Mouse (Mus musculus) right cerebral cortex, adult 2 months (tissue): Measurements from ENCODE around the gene Etv6.
A peak's percentile ranks its signal among the peaks of the same experiment; 100 is the strongest.

Experiments used
- DNase-seq, 2 experiments: peaks; one replicate each; pipeline ENCODE4 v3.0.0; 2021 to 2022; ENCODE audit warnings: low spot score in 2 of 2

Etv6 gene

DNA sequence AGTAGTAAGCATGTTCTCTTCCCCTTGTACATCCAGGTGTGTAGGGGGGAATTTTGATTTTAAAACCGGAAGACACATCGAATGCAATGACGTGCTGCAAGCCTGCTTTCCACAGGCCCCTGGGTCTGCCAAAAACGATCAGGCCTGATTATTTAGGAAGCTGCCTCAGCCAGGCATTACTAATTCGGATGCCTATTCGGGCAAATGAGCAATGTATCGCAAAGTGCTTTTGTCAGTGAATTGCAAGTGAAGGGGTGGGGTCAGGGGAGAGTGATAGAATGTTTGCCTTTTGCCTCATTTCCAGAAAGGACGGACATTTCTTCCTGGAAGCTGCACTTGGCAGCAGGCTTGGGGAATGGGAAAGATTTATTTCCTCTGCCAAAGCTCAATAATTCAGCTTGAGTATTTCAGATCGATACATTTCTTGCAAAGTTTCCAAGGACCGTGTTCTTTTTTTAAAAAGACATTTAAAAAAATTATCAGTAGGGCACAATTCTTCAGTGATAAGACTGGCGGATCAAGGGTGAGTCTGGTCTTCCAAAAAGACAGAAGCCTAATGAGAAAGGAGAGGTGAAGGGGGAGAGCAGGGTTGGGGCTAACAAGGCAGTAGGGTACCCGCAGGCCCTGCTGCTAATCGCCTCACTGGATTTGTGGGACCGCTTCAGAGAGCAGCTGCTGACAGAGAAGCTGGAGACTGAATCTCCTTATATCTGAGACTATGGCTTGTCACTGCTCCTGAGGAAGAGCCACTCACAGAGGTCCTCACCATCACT, 172.9 kb downstream of the Etv6 start:
- no peak for DNase-seq

DNA sequence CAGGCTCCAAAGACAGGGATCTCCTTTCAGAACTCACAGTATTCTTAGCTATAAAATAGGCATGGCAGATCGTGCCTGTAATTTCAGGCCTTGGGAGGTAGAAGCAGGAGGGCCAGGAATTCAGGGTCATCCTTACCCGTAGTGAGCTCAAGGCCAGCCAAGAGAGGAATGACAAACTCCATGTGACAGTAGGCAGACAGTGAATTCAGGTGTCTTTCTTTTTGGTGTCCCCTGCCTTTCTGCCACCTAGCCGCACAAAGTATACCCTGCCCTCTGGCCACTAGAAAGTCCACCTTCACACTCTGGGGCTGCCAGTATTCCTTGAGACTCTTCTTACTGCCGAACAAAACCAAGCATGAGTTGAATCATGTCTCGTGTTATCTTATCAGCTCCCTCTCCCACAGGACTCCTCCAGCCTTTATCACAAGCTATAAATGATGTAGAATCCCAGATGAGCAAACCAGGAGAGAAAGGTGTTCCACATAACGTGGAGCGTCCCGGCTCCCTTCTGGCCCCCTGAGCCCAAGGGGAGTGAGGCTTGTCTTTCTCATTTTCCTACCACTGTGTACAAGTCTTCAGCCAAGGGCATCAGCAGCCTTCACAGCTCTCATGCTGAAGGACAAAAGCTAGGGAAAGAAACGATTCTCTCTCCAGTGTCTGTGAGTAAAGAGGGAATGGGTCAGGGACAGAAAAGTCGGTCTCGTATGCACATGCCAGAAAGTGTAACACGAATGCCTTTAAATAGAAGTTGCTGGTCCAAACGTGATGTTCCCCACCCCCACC, 175.4 kb downstream of the Etv6 start:
- DNase-seq: no peak

DNA sequence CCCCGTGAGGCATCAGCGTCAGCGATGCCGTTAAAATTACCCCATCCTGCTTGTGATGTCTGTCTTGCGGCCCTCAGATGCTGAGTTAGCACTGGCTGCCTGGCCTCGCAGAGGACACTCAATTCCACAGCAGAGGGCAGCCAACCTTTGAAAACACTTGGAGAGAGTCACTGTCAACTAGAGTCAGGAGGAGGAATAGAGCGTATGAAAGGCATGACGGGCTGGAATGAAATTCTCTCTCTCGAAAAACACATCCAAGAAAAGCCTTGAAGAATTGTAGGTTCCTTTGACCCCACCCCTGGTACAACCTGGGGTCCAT, 175.9 kb downstream of the Etv6 start:
- no peak for DNase-seq

DNA sequence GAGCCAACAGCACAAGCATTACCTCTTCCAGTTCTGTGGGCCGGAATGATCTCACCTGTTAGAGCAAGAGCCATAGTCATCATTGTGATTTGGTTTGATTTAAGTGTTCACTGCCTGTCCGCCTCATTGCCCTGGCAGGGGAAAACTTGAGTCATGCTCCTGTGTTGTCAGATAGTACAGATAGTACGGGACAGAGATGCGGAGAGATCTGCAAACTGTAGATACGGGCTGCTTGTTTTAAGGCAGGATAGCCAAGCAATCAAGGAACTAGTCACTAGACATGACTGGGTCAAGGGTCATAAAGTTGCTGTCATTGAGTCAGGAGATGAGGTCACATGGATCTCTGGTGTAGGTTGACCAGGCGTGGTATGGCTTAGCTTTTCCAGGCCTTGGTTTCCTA, 182.2 kb downstream of the Etv6 start:
- no peak for DNase-seq

DNA sequence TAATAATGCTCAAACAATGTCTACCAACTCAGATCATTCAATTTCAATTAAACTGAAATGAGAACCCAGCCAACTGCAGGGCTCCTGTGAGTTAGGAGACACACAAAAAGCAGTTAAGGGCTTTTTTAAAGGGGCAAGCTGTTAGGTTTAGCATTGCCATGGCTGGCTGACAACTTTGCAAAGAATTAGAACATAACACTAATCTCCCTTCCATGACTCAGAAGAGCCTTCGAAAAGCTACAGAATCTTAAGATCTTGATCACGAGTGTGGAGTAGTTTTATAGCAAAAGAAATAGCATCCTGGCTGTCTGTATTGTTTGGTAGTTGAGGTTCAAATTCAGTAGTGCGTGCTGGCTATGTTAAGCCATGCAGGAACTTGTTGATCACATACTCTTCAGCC, 182.9 kb downstream of the Etv6 start:
- DNase-seq: no peak

DNA sequence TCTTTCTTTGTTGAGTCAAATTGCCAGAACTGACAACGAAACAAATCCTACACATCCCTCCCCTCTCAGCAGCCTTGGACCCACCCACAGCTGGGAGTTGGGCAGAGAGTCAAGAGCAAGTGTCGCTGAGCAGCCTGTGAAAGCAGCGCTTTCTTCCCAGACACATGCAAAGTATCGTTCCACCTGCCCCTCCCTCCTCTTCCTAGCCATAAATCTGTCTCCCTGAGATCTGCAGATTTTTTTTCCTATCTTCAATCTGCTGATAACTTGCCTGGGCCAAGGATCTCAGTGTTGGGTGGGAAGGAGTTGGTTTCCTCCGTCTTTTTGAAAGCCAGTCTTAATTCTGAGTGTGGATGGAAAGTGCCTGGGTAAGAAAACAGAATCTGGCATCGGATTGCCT, 183.9 kb downstream of the Etv6 start:
- DNase-seq: peak; percentile 73 to 78

DNA sequence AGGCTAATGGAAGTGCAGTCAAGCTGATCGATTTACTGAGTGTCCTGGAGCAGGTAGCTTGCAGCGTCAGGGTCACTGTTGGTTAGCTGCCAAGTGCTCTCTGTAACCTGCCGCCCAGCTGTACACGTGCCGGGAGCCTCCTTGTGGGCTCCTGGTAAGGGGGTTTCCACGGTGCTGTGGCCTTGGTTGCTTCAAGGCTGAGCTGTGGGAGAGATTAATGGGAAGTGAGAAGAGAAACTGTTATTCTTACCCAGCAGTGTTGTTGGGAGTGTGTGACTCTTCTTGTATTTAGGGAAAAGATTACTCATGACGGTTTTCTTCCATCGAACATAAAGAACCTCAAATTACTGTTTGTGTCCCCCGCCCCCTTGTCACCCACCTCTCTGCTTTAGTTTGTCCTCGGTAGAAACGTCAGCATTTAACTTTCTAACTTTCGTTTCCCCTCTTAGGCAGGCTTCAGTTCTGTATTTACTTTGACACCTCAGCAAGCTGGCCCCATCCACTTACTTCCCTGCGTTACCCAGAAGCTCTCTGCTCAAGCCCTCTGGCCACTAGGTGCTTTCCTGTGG, 184.8 kb downstream of the Etv6 start:
- DNase-seq: peak; percentile 38 to 44

DNA sequence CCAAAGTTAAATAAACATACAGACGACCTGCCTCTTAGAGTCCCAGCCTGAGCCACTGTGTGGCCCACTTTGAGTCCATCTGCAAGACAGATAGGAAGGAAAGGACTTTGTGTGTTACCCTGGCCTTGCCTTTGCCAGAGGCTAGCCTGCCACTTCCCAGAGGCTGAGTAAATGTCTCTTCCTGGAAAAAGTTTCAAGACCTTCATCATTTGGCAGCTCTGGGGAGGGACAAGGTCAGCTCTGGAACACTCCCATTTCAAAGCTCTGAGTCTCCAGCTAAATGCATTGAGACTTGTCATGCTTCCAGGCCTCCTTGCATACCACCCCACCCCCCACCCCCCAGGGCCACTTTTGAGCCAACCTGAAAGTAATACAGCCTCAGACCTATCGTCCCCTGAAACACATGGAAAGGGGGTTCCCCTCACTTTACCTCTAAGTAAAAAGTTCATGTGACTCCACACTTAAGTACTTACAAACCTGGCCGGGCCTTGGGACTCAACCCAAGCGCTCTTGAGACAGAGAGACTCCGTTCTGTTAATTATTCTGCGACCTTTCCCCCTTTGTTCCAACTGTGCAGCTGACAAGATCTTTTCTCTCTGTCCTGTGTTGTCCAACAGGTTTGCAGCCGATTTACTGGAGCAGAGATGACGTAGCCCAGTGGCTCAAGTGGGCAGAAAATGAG, 186.9 kb downstream of the Etv6 start:
- no peak for DNase-seq

DNA sequence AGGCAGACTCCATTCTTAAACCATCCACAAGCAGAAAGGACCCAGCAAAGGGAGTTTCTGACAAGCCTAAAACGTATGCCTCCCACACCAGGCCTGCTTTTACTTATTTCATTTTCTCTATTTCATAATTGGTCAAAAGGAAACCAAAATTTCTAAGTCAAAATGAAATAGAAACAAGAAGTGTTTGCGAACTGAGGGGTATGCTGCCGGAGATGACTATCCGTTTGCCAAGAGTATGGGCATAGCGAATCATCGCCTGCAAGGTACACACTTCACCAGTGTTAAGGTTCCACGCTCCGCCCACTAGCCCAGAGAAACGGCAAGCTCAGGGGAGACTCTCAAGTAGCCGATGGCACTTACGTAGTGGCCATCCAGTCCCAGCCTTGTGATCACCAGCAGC, 190.1 kb downstream of the Etv6 start:
- DNase-seq: no peak

DNA sequence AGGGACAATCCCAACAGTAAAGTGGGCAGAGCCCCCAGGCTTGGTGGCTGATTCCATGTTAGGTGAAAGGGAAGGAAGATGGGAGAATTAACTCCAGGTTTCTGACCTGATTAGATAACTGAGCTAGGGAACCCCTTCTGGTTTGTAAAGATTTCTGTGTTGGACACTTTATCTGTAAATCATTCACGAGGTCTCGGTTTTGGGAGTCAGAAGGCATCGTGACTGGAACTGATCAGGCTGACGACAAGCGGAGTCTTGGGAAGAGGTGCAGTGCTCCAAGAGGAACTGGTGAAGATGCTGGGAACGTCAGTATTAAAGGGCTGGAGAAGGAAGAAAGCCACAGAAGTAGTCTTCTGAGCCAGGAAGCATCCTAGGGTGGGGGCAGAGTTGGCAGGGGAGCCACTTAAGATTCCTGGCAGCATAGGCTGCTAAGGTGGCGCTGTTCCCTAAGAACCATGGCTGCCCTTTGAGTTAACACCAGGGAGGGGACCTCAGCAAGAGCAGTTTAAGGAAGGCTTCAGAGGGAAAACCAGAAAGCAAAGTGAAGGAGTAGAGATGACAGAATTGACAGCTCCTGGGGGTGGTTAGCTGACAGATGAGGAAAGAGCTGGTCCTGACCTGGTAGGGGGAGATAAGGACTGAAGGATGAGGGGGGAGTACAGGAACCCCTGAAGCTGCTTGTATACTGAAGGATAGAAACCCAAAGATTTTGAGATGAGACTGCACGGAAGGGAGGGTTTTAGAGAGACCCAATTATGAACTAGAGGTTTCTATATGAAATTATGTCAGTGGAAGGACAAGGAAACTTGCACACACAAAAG, 191.1 kb downstream of the Etv6 start:
- no peak for DNase-seq

DNA sequence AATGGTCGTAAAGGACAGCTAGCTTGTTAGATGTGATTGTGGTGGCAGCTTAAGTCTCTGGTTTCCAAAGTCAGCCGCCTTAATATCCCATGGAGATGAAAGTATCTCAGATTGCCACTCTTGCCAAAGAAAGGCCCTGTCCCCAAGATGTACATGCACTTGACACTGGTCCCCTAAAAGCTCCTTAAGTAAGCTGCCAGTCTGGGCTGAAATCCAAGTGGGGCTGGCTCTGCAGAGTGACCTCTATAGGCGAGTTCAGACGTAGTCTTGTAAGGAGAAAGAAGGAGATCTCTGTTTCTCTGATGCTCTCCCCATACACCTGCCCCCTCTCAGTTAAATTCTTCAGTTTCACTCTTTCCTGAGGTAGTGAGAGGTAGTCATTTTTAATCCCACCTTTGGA, 200.8 kb downstream of the Etv6 start:
- DNase-seq: no peak

DNA sequence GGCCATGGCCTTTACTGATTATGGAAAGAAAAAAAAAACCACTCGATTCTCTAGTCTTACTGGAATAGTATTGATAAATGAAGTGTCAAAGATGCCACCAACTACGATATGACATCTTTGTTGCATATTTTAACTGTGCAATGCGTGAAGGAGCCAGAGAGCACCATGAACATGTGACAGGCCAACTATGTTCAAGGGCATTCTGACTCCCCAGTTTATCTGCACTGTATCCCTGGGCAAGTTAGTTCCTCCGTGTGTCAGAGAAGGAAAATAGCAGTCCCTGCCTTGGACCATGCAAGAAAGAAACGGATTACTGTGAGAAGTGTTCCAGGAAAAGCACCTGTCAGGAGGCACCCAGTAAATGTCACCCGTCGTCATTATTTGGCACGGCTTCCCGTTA, 203.0 kb downstream of the Etv6 start:
- no peak for DNase-seq

DNA sequence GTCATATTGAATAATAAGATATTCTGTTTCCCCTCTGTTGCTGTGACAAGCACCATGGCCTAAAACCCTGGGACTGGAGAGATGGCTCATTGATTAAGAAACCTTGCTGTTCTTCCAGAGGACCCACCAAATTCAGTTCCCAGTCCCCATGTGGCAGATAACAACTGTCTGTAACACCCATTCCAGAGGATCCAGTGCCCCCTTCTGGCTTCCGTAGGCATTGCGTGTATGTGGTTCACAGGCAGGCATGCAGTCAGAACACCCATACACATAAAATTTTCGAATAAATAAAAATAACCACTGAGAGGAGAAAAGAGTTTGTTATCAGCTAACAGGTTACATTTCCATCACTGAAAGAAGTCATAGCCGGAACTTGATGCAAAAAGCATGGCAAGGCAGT, 205.5 kb downstream of the Etv6 start:
- no peak for DNase-seq

DNA sequence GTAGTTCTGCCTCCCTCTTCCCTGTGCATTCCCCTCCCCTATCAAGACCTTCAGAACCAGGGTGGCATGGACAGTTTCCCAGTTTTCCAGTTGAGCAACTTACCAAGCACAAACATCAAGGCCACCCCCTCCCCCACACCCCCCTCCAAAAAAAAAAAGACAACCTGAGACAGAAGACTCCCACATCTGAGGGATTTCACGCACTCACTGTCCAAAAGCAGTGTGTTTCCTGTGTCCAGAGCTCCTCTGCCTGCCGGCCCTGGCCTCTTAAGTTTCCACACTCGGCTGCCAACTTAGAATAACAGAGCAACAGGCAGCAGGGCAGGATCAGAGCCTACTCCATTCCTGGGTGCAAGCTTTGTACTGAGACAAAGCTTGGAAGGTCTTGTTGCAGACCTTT, 207.6 kb downstream of the Etv6 start:
- DNase-seq: no peak

DNA sequence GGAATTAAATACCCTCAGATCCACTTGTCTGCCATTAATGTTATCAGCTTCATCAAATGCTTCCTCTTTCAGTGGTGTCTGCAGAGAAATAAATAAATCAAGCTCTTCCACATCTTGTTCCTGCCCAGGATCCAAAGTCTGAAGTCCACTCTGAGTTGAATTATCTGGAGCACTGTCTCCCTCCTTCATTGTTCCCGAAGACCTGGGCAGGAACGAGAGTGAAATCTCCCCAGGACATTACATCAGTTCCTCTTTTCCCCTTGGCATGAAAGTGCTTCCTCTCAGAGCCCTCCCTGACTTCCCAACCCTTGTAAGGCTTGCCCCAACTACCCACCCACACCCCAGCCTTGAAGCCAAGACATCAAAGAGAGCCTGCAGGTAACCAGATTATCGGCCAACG, 208.0 kb downstream of the Etv6 start:
- DNase-seq: no peak

DNA sequence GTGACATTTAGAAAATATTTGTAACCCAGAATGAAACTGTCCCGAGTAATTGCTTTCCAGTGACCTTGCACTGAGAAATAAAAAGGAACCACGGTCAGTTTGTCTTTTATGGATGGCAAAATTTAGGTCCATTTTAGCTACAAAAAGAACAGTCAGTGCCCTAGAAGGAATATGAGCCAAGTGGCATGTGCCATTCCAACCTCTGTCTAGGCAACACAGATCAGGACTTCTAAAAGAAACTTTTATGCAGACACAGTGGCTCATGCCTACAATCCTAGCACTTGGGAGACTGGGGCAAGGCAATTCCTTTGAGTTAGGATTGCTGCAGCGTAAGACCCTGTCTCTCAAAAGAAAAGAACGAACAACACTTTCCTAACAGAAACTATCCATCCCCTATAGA, 208.6 kb downstream of the Etv6 start:
- no peak for DNase-seq

DNA sequence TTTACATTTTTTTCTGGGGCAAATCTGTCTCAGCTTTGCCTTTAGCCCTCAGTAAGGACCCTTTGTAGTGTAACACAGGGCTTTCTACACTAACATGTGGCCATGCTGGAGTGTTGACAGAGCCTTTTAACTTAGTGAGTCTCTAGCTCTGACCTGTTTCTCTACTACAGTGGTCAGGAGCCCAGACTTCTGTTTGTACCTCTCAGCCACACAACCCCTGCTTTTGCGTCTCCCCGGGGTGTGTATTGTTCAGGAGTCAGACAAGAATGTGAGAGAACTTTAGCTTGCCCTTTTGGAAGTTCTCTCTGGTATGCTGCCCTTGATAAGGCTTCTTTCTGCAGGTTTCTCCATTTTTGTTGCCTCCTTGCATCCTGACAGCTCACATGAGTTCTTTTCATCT, 210.6 kb downstream of the Etv6 start:
- no peak for DNase-seq

DNA sequence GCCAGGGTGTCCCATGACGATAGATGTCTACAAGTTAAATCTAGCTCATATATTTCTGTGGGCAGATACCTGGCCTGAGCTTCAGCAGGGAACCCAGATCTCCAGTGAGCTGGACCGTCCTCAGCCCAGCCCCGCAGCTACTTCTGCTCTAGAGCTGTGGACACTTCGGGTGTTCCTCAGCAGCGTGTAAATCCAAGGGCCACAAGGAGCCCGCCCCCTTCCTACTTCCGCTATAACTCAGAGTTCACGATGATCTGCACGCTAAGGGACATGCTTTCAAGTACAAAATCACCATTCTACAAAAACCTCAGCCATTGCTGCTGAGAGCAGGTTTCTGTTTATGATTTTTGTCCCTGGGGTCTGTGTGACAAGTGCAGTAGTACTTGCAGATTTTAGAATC, 211.8 kb downstream of the Etv6 start:
- DNase-seq: no peak

DNA sequence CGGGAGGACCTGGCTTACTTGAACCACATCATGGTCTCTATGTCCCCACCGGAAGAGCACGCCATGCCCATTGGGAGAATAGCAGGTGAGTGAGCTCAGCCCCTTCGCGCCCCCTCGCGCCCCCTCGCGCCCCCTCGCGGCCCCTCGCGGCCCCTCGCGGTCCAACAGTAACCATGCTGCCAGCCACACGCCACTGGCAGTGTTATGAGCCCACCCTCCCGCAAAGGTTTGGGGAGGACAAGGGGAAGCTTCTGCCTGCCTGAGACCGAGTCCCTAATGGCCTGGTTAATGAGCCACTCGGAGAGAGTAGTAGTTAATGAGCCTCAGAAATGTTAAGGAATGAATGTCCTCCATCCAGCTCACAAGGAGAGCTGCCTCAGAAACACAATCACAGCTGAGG, 213.2 kb downstream of the Etv6 start:
- DNase-seq: no peak

DNA sequence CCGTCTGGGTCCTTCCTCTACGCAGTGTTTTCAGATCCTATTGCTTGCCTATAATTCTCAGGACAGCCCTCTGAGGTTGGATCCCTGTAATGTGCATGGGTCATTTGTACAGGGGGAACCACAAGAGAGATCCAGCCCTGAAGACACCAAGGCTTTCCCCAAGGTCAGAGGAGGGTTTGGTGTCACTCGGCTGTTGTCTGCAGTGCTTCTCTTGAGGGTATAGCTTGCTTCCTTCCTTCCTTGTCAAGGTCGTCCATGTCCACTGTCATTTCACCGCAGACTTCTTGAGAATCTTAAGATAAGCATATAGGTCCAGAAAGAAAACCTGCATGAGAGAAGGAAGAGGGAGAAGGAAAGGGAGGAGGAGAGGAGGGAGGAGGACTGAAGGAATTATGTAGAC, 215.3 kb downstream of the Etv6 start:
- DNase-seq: no peak

DNA sequence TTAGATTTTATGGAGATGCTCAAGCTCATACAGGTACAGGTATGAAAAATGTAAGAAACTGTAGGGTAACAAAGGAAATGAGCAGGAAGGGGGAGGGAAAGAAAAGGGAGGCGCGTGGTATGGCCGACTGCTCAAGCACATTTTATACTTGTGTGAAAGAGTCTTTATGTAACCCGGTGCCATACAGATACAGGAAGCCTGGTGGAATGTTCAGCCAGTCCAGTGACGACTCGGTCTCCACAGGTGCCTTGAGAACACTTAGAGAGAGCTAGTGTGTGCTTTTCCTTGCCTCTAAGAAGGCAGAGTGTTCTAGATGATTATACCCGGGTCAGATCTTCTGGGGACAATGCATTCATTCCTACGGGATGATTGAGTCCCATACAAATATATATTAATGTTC, 215.9 kb downstream of the Etv6 start:
- no peak for DNase-seq
